Mouse (Mus musculus) mature B cell (primary cell): ENCODE data around the gene Rrp8.

Source experiments
- in situ Hi-C: fragments of 300-500 bp; cut with MboI; formaldehyde crosslinking; loops from 2 replicates; pipeline ENCODE4 v1.14.3; 2019

The Rrp8 gene

DNA sequence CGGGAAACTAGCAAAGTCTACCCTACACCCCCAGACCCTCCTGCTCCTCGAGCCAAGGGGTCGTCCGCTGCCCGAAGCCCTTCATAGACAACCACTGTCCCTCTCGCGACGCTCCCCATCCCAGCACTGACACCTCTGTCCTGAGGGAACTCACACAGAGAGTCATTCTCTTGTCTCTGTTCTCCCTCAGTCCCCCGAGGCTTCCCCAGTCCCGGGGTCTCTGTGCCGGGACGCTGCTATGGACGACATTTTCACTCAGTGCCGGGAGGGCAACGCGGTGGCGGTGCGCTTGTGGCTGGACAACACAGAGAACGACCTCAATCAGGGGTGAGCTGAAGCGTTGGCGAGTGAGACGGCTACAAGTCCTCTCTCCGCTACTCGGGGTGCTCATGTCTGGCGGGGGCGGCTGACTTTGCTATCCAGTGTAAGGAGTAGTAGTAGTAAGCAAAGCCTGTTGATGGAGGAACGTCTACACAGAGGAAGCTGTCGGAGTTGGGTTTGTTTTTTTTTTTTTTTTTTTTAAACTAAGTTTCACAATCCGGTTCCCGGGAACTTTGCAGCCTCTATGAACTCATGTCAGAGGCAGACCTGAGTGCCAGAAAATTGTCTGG is at the start of gene Rrp8:
Gene Rrp8 (minus strand): TSS at position 475 of the 611 bp plus-strand sequence.
- in situ Hi-C loops, result loop anchor here (5.0 kb wide), 1 partner anchor 75 kb away; the partner anchor contains the start of gene Mrpl17

DNA sequence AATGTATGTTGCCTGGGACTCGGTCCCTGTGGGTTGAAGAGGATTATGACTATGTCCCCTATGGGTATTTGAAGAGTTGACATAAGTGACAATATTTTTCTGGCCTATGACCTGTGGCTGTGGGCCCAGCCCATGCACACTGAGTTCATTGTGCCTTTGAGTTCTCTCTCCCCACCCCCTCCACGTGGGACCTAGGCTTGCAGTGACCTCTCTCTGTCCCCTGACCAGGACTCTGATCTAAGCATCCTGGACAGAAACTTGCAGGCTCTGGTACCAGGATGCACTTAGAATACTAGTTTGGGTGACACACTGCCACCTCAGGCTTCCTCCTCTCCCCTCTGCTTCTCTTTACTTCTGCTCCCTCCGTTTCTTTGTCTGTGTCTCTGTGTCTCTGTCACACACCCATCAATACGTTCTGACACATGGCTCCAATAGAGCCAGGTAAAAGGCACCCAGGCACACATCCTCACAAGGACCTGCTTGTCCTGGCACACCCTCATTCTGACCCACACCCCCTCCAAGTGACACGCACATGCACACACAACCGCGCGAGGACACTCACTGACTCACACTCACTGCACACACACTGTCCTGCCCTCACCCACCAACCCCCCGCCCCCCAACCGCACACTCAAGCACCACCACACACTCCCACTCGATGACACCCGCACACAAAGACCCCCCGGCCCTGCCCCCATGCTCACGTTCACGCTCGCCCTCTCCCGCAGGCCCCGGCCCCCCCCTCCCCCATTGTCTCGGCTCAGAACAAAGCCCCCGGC is 49.5 kb upstream of the Rrp8 start:
- in situ Hi-C loops, result no loop called here

DNA sequence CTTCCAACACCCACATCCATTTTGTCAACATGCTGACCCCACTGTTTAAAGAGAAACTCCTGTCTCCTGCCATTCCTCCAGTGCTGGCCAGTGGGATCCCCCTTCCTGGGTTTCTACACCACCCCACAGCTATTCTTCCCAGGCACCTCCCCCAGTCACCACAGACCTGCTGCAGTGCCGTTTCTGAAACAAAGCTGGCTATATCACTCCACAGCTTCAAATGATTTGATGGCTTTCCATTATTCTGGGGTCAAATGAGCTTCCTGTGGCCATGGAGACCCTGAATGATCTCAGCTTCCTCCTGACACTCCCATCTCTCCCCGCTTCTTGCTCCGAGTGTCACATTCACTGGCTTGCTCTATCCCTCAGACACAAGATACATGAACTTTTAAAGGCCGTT is 47.4 kb upstream of the Rrp8 start:
- in situ Hi-C loops, result no loop called here

DNA sequence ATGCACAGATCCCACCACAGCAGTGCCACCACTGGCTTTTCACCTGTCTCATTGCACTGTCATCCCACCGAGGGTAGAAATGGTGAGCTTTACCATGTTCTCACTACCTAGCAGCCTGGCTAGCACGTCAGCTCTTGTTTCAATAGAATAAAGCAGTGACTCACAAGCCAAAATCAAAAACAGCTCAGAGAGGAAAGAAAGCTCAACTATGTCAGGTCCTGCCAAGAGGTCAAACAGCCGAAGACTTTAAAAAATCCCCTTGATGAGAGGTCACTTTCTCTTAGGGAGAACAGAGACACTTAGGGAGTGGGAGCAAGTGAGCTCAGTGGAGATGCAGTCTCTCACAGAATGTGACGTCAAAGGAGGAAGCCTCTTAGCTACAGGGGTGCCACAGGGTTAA is 46.7 kb upstream of the Rrp8 start:
- in situ Hi-C loops, result no loop called here

DNA sequence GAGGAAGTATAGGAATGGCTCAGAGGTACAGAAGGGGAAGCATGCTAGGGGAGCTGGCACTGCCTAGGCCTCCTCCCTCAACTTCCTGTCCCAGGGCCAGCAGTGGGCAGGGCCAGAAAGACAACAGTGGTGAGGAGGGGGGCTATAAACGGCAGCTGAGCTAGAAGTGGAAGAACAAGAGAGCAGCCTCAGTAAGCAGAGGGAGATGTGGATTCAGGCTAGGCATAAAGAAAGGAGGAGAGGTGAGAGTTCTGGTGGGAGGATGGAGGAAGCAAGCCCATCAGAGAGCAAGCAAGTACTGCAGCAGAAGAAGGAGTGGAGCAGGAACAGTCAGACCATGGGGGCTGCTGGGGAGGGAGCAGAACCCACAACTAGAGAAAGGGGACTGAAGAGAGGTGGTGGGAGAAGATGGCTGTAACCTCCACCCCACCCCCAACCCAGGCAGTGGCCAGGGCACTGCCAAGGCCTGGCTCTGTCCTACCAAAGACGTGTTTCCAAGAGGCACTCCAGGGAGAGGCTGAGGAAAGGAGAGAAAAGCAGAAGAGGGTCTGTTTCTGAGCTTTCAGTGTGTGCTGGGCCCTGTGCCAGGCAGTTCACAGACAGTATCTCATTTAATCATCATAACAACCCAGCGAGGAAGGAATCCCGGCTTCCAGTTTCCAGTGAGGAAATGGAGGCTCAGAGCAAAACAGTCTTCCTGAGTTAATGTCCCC is 41.5 kb upstream of the Rrp8 start:
- in situ Hi-C loops, result no loop called here

DNA sequence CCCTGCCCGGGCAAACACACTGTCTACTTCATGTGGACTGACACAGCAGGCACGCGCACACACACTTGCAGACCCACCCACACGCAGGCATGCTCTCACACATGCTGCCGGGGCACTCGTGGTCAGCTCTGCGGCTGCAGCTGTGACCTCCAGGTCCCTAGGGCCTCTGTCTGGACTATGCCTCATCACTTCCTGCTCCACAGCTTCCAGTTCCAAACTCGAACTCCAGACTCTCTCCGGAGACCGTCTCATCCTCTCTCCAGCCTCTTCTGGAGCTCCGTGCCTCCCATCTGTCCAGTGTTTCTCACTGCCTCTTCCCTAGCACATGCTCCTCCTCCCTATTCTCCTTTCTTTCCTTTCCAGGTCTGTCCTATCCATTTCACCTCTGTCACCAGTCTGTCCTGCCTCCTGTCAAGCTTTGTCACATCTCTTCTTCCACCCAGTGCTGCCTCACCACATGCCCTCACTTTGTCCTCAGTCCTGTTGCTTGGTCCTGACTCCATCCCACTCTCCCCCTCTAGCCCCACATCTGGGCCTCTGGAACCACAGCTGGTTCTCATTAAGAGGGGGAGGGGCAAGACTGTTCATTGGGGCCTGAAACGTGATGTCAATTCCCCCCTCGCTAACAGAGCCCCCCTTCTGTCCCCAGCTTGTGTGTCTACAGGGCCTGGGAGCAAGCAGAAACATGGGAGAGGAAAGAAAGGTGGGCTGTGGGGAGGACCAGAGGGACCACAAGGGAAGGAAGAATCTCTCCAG is 40.8 kb upstream of the Rrp8 start:
- in situ Hi-C loops, result no loop called here

DNA sequence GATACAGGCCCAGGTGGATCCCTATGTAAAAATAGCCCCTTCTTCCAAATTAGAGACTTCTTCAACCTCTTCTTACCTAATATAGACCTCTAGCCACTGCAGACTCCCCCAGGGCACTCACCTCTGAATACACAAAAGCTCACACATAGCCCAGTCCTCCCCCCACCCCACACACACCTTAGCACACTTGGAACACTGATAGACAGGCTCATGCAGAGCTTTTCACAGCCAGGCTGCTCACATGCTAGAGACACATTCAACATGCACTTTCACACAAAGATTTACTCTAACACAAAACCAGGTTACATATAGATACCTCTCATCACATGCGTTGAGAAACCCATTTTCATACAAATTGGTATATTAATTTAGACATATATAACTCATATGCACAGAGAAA is 40.1 kb upstream of the Rrp8 start:
- in situ Hi-C loops, result no loop called here

DNA sequence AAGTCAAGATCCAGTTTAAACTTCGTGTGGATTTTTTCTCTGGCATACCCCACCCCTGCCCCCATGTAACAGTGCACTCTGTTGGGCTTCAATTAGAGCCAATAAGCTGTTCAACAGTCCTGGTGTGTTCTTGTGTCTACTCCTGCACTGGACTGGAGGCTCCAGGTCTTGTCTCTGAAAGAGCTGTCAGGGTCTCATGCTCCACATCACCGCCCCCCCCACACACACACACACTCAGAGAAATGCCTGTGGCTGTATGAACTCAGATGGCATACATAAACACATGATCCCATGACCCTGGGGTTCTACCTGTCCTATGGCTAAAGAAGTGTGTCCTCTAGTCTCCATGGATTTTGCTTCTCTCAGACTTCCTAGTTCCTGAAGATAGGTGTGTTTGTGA is 38.8 kb upstream of the Rrp8 start:
- in situ Hi-C loops, result no loop called here

DNA sequence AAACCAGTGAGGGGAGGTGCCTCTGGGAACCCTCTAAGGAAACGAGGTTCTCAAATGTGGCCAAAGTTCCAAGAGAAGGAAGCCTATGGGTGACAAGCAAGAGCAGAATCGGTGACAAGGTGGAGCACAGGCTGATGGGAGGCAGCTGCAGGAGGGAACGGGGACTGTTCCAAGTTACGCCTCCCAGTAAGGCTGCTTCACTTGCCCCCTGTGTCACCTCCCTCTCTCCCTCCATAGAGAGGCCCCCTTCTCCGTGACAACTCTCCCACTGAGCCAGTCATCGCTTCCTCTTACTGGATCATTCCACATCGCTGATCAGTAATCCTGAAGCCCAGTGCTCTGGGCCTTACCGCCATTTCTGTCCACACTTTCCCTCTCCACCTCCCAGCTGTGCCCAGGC is 37.5 kb upstream of the Rrp8 start:
- in situ Hi-C loops, result no loop called here

DNA sequence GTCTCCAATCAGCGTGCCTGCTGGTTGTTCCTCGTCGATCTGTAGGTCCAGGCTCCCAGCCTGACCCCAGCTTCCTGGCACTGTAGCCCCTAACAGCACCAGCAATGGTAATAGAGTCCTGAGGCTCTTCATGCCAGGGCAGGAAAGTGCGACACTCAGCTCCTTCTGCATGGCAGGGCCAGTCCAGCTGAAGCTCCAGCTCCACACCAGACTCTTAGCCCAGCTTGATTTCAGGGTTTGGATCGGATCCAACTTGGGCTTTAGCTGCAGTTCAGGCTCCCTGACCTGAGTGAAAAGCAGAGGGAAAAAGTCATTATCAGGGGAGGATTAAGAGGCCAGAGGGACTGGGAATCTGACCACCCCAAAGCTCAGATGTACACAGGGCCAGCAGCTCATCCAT is 35.9 kb upstream of the Rrp8 start:
- in situ Hi-C loops, result no loop called here

DNA sequence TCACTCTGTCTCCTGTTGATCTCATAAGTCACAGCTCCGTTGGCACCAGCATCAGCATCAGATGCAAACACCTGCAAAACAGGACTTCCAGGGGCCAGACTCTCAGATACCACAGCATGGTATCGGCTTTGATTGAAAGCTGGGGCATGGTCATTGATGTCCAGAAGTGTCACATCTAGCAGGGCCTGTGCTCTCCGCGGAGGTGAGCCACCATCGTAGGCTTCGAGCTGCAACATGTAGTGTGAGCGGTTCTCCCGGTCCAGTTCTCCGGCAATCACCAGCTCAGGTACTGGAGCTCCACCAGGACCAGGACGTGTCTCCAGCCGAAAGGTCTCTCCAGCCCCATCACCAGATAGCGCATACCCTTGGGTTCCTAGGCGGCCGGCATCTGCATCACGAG is 35.1 kb upstream of the Rrp8 start:
- in situ Hi-C loops, result no loop called here

DNA sequence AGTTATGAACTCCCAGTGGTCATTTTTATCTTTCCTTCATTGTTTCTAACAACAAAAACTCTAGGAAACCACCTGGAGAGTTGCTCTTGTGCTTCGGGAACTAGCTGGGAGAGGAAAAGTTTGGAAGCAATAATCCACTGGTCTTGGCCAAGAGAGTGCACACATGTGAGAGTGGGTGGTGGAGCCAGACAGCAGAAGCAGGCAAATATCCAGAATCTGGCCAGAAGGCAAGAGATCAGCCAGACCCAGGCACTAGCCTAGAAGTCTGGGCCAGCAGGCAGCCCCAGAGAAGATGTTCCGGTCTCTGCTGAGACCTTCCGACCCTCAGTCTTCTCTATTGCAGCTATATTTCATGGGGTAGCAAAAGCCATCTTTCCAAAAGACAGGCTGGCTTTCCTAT is 32.8 kb upstream of the Rrp8 start:
- in situ Hi-C loops, result no loop called here

DNA sequence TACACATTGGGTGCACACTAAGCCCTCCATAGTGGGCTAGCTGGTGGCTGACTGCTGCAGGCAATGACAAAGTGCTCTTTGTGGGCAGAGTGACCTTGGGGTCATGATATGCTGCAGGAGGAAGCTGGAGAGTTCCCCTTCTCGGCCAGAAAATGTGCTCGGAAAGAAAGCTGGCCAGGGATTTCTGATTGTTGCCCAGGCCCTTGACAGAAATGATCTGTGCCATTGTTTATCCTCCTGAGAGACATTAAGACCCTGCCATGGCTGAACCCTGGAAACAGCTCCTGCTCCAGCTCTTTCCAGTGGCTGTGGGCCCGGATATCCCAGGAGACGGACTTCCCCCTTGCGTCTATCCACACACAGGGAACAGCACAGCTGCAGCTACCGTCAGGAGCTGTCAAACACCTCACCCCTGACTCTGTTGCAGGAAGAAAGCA is 30.6 kb upstream of the Rrp8 start:
- in situ Hi-C loops, result no loop called here

DNA sequence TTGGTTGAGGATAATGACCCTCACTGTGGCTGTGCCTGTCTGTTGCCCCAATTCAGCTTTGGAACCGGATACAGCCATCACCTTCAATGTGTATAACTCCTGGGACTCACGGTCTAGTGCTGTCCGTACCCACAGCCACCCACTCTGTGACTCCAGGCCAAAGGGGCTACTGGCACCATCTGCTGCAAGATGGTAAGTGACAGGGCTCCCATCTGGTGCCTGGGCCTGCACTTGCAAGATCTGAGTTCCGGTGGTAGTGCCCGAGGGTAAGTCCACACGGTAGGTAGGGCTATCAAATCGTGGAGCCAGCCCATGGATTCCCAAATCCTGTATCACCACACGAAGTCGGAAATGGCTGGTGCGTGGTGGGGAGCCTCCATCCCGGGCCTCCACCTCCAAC is 27.1 kb upstream of the Rrp8 start:
- in situ Hi-C loops, result no loop called here

DNA sequence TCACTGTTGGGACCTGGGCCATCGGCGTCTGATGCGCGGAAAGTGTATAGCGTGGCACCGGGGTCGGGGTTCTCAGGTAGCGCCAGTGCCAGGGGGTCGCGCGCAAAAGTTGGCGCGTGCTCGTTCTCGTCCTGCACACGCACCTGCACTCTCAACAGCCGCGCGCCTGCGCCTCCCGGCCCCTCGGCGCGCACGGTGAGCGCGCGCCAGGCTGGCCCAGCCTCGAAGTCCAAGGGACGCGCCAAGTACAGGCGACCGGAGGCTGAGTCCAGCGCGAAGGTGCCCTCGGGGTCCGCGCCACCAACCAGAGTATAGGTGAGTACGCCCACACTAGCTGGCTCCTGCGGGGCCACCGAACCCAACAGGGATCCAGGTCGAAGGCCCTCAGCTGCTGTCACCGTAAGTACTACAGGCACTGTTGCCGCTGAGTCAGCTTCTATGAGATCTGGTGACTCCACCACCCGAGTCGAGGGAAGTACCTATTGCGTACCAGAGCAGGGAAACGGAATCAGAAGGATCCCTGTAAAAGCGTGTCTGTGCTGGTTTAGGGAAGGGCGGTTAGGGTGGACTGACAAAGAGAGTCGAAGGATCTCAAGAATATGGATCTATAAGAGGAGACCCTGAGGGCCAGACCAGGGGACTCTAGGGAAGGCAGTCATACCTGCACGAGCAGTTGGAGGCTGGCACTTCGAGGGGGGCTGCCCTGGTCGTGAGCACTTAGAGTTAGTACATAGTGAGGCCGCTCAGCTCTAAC is 25.5 kb upstream of the Rrp8 start:
- in situ Hi-C loops, result no loop called here

DNA sequence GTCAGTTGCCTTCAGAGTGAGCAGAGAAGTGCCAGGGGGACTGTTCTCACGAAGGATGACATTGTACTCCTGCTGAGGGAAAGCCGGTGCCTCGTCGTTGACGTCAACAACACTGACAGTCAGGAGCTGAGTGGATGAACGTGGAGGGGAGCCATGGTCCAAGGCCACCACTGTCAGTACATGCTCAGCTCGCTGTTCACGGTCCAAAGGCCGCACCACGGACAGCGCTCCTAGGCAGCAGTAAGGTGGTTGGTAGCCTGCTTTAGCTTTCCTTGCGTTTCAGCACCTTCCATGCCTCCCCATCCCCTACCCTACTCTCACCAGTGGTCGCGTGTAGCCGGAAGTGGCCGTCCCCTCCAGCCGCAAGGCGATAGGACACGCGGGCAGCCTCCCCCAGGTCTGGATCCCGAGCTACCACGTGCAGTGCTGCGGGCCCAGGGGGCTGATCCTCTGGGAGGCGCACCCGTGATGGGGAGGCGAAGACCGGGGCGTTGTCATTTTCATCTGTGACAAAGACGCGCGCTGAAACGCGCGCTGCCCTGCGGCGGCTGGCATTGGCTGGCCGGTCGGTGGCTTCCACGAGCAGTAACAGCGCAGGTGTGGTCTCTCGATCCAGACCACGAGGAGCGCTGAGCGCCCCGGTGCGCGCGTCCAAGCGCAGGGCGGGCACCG is 24.8 kb upstream of the Rrp8 start:
- in situ Hi-C loops, result no loop called here

DNA sequence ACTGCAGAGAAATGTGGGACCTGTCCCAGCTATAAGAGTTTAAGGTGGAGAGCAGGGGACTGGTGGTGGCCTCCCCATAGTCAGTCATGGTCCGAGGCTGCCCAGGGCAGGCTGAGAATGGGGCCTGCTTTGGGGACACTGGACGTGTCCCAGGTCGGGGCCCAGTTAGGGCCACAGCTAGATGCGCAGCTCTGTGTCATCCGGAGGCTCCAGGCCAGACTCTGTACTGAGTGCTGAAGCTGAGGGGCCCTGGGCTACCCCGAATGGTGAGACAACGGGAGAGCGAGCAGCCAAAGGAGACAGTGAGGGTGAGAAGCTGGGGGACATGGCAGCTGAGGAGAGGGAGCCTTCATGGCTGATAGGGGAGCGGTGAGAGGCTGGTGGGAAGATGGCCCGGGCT is 16.1 kb upstream of the Rrp8 start:
- in situ Hi-C loops, result no loop called here

DNA sequence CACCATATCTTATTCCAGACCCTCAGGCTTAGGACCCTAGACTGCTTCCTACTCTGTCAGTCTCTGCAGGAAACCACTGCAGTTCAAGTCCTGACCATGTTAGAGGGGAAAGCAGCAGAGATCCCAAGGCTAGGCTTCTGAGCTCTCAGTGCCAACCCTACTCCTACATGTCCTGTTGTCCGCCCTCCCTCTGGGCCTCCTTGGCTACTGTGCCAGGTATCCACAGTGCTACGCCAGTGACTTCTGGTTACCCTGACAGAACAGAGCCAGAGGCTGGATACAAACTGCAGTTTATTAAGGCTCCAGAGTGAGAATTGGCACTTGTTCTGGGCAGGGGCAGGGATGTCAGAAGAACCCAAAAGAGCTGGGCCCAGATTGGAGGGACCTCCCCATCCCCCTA is 15.5 kb upstream of the Rrp8 start:
- in situ Hi-C loops, result no loop called here

DNA sequence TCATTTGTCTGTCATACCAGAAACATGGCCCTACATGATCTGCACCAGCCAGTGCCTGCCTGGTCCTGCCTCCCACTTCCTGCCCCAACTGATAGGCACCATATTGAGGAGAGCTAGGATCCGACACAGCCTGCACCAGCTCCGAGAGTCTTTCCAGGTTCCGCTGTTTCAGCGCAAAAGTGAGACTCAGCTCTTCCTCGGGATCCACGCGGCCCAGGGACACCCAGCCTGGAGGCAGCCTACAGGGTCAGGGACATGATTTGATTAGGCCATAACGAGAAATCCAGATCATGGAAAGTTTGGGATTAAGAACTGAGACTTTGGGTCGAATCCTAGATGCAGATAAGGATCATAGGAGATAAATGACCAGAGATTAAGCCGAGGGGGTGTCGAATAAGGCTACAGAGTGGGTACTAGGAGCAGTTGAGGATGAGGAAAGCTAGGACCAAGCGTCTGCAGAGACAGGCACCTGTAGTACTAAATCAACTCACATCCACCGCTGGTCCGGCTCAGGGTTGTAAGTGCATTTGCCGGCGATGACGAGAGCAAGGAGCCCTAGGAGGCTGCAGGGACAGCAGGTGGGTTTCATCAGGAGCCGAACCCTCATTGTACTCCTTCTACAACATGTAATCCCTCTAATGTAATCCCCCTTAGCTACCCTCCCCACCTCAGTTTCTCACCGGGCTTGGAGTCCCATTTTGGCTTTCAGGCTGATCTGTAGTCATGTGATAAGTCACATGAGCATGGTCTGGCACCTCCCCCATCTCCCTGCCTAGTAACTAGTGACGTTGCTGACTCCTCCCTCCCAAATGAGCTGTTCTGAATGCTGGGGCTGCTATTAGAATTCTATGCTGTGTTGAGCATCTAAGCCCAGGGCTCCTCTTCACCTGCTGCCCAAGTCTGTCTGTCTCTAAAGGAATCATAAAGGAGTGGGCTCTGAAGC is 14.6 kb upstream of the Rrp8 start, which contains the start of gene Tpp1:
Gene Tpp1 (minus strand): TSS at position 745 of the 943 bp plus-strand sequence.
- in situ Hi-C loops, result no loop called here

DNA sequence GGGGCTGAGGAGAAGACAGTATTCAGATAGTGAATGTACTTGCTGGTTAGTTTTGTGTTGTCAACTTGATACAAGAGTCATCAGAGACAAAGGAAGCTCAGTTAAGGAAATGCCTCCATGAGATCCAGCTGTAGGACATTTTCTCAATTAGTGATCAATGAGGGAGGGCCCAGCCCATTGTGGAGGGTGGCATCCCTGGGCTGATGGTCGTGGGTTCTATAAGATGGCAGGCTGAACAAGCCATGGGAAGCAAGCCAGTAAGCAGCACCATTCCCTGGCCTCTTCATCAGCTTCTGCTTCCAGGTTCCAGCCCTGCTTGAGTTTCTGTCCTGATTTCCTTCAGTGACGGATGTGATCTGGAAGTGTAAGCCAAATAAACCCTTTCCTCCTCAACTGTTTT is 10.6 kb upstream of the Rrp8 start:
- in situ Hi-C loops, result no loop called here
